Mouse (Mus musculus) heart, embryonic 11.5 days (tissue): Measurements from ENCODE around the gene Nrxn3. TPM values are rescaled to one million over a fixed set of nuclear protein-coding genes. Genes with fewer than 3 reads are reported as not detected.
A peak's percentile ranks its signal among the peaks of the same experiment; 100 is the strongest.

Experiments used
- ATAC-seq: fragments of 200-750 bp; cut with Nextera tagmentation; replicated peaks from 2 replicates; pipeline ENCODE4 v1.8.0; 2017; ENCODE audit warnings: moderate library complexity; ENCODE audit not compliant: insufficient number of reproducible peaks, low FRiP score, low TSS enrichment
- H3K27ac ChIP-seq: fragments of 300-500 bp; sonication (generic); 2 replicates; pipeline ENCODE4 v1.5.1; 2014; ENCODE audit warnings: mild to moderate bottlenecking, low read depth, low read length
- H3K27me3 ChIP-seq: fragments of 300-500 bp; sonication (generic); 2 replicates; pipeline ENCODE4 v1.6.1; 2014; ENCODE audit warnings: mild to moderate bottlenecking, low read length, mixed read lengths; ENCODE audit not compliant: control insufficient read depth, insufficient read depth
- H3K36me3 ChIP-seq: fragments of 300-500 bp; sonication (generic); 2 replicates; pipeline ENCODE4 v1.6.1; 2014; ENCODE audit warnings: mild to moderate bottlenecking, low read length, moderate library complexity, mixed read lengths; ENCODE audit not compliant: control insufficient read depth, insufficient read depth
- H3K4me1 ChIP-seq: fragments of 300-500 bp; sonication (generic); 2 replicates; pipeline ENCODE4 v1.6.1; 2014; ENCODE audit warnings: low read length; ENCODE audit not compliant: control insufficient read depth, insufficient read depth
- H3K4me2 ChIP-seq: fragments of 300-500 bp; sonication (generic); 2 replicates; pipeline ENCODE4 v1.6.1; 2014; ENCODE audit warnings: mild to moderate bottlenecking, moderate library complexity
- H3K4me3 ChIP-seq: fragments of 300-500 bp; sonication (generic); 2 replicates; pipeline ENCODE4 v1.5.1; 2014; ENCODE audit warnings: low read depth, low read length
- H3K9ac ChIP-seq: fragments of 300-500 bp; sonication (generic); 2 replicates; pipeline ENCODE4 v1.6.1; 2014; ENCODE audit warnings: mild to moderate bottlenecking, low read depth, low read length, moderate library complexity
- H3K9me3 ChIP-seq: fragments of 300-500 bp; sonication (generic); replicated peaks from 2 replicates; pipeline ENCODE4 v1.6.1; 2016; ENCODE audit warnings: low read length; ENCODE audit not compliant: control insufficient read depth
- WGBS: fragments of 180-500 bp; shearing (Covaris S2); extraction: QIAGEN DNeasy Blood & Tissue Kit; methylation state at CpG from one replicate; pipeline ENCODE4 v1.1.7; 2014; ENCODE audit not compliant: insufficient replicate concordance; 5-methylcytosine and 5-hydroxymethylcytosine counted together
- polyA plus RNA-seq: library from polyadenylated mRNA; unstranded; fragments of >200 nt; fragmentation: Nextera tagmentation; extraction: Ambion mirVana; gene quantifications from 2 replicates; pipeline ENCODE4 v1.2.1, GENCODE M21; 2014

Gene Nrxn3
- polyA plus RNA-seq, 1 experiment from 2014 or later, result 4.5 TPM

DNA sequence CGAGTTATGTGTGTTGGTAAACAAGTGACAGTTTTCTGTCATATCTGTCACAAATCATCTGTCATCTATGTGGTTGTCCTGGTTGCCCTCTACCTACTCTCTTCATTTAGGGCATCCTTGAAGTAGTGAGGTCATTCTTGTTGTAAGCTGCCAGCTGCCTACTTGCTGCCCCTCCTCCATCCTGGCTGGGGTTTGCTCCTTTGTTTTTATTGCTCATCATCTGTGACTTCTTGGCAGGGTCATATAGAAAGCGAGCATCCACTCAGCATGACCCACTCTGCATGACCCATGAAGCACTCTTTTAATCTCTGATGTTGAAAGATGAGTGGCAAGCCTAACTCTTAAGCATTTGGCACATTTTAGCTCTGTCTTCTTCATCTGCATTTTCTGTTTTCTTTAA lies 194.1 kb downstream of the Nrxn3 start:
- ATAC-seq, result no peak

GRCm38 (mm10) chr12:88924896-88925295 lies 202.2 kb downstream of the Nrxn3 start:
- no peak overlapping the region for H3K27ac ChIP-seq
- H3K9me3 ChIP-seq, result no peaks in the 10 kb centered on the region
- H3K4me3 ChIP-seq, result no peak overlapping the region
- H3K27me3 ChIP-seq, result no peaks in the 10 kb centered on the region
- H3K4me1 ChIP-seq, result no peaks in the 10 kb centered on the region
- H3K36me3 ChIP-seq, result no peaks in the 10 kb centered on the region
- ATAC-seq, result no peak
- no peak overlapping the region for H3K4me2 ChIP-seq
- no peak overlapping the region for H3K9ac ChIP-seq
- 59% methylated on average over 3 of the region's 3 CpGs for WGBS

More for the DNA sequence above, 194.1 kb downstream of the Nrxn3 start:
- Histone ChIP-seq H3K9me3 (no peaks in the 10 kb centered on the region), H3K27me3 (no peaks in the 10 kb centered on the region), H3K36me3 (no peaks in the 10 kb centered on the region), H3K4me1 (no peaks in the 10 kb centered on the region), H3K9ac (no peak overlapping the region), H3K4me3 (no peak overlapping the region), H3K27ac (no peak overlapping the region), H3K4me2 (no peak overlapping the region)
- 64% methylated on average over 2 of the region's 2 CpGs for WGBS

DNA sequence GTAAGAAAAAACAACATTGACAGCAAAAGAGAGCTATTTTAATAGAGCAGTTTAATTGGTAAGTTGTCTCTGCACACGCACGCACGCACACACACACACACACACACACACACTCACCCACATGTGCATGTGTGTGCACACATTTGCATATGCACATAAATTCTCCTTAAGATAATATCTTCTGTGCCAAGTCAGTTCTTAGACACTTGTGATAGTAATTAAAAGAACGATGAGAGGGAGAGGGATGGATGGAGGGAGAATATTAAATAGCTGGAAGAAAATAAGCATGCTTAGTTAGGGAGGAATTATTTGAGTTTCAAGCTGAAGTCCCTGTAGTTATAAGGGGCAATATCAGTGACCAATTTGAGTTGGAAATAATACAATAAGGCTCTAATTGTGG lies 203.6 kb downstream of the Nrxn3 start:
- WGBS, result 91% methylated on average over 4 of the region's 4 CpGs

DNA sequence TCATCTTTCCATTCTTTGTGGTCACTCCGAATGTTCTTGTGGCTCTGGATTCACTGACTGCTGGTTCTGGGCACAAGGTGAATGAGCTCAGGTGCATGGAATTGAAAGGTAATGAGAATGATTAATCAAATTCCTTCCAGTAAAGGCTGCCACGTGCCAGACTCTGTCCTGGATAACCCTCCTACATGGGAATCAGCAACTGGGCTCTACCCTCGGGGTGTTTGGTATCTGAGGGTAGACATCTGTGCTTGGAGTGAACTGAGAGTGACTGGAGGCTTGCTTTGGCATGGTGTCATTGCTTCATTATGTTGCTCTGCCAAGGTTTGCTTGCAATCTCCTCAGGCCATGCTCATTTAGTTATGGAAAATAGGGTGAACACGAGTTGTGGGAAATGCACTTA lies 209.0 kb downstream of the Nrxn3 start:
- H3K9ac ChIP-seq, result no peak overlapping the region
- no peaks in the 10 kb centered on the region for H3K27me3 ChIP-seq
- H3K4me2 ChIP-seq, result no peak overlapping the region
- 64% methylated on average over 4 of the region's 4 CpGs for WGBS
- no peaks in the 10 kb centered on the region for H3K4me1 ChIP-seq
- H3K4me3 ChIP-seq, result no peak overlapping the region
- no peak overlapping the region for H3K27ac ChIP-seq
- H3K36me3 ChIP-seq, result no peaks in the 10 kb centered on the region
- no peaks in the 10 kb centered on the region for H3K9me3 ChIP-seq
- ATAC-seq, result no peak

More for the DNA sequence above, 203.6 kb downstream of the Nrxn3 start:
- no peaks in the 10 kb centered on the region for H3K9me3 ChIP-seq
- H3K9ac ChIP-seq, result no peak overlapping the region
- no peaks in the 10 kb centered on the region for H3K27me3 ChIP-seq
- no peaks in the 10 kb centered on the region for H3K4me1 ChIP-seq
- no peak for ATAC-seq
- H3K36me3 ChIP-seq, result no peaks in the 10 kb centered on the region
- H3K4me2 ChIP-seq, result no peak overlapping the region
- no peak overlapping the region for H3K27ac ChIP-seq
- no peak overlapping the region for H3K4me3 ChIP-seq

GRCm38 (mm10) chr12:88939679-88940078 lies 217.0 kb downstream of the Nrxn3 start:
- Histone ChIP-seq H3K4me1 (no peaks in the 10 kb centered on the region), H3K36me3 (no peaks in the 10 kb centered on the region), H3K9me3 (no peaks in the 10 kb centered on the region), H3K27ac (no peak overlapping the region), H3K9ac (no peak overlapping the region), H3K4me2 (no peak overlapping the region), H3K4me3 (no peak overlapping the region), H3K27me3 (no peaks in the 10 kb centered on the region)
- 69% methylated on average over 2 of the region's 2 CpGs for WGBS
- no peak for ATAC-seq

DNA sequence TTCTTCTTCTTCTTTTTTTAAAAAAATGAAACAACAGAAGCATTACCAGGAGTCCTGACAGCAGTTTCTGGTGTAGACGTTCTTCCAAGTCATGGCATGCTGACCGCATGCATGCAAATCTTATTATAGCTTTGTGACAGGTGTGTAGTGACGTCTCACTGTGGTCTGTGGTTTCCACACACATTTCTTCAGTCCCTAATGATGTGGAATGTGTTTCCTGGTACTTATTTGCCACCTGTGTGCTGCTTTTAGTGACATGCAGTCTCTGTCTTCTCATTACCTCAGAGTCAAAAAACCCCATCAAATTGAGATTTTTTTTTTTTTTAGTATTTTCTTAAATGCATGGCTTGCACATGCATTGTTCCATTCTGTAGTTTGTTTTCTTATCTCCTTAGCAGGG lies 222.3 kb downstream of the Nrxn3 start:
- no peaks in the 10 kb centered on the region for H3K4me1 ChIP-seq

DNA sequence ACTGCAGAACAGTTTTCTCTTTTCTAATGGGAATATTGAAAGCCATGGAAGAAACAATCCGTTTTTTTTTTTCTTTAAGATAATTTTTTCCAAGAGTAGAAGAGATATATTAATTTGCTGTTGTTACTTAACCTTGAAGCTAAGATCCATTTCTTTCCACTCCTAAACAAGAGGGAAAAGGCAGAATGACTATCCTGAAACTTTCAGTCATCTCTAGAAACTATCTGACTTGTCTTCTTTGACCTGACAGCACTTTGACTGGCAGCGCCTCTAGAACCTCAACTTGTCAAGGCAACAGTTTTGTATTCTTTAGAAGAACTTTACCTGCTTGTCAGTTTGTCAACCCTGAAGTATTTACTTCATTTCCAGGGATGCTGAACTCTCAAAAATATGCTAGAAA lies 227.2 kb downstream of the Nrxn3 start:
- Histone ChIP-seq H3K4me3 (no peak overlapping the region), H3K9ac (no peak overlapping the region), H3K27ac (no peak overlapping the region), H3K4me2 (no peak overlapping the region), H3K9me3 (no peaks in the 10 kb centered on the region), H3K36me3 (no peaks in the 10 kb centered on the region), H3K27me3 (no peaks in the 10 kb centered on the region), H3K4me1 (no peaks in the 10 kb centered on the region; the same call in 1 of the 2 replicates)
- no peak for ATAC-seq
- 70% methylated on average over 2 of the region's 2 CpGs for WGBS

More for the DNA sequence above, 222.3 kb downstream of the Nrxn3 start:
- Histone ChIP-seq H3K4me3 (no peak overlapping the region), H3K36me3 (no peaks in the 10 kb centered on the region), H3K27ac (no peak overlapping the region), H3K9ac (no peak overlapping the region), H3K9me3 (no peaks in the 10 kb centered on the region), H3K27me3 (no peaks in the 10 kb centered on the region), H3K4me2 (no peak overlapping the region)
- 69% methylated on average over 3 of the region's 3 CpGs for whole genome bisulfite sequencing
- no peak for ATAC-seq

GRCm38 (mm10) chr12:88952937-88953600 lies 230.4 kb downstream of the Nrxn3 start:
- Histone ChIP-seq H3K27ac (no peak overlapping the region), H3K4me3 (no peak overlapping the region), H3K9ac (no peak overlapping the region), H3K36me3 (no peaks in the 10 kb centered on the region), H3K9me3 (no peaks in the 10 kb centered on the region), H3K27me3 (no peaks in the 10 kb centered on the region), H3K4me1 (no peaks in the 10 kb centered on the region; the same call in 1 of the 2 replicates), H3K4me2 (peak overlapping the region; percentile 38)
- WGBS, result 50% methylated on average over 7 of the region's 7 CpGs
- no peak for ATAC-seq

DNA sequence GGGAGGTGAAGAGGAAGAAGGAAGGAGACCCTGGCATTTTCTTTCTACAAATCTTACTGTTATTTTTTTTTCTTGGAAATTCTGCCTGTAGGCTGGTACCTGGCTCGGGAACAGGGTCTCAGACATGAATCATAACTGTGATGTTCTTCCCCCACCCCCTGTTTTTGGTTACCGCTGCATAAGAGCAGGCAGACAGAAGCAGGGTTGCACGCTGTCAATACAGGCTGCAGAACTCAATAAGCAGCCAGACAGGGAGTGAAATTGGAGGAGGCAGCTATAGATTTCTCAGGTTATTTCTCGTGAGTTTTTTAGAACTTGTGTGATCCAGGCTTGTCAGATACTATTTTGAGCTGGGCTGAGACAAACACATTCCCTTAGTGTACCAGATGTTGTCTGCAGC lies 231.1 kb downstream of the Nrxn3 start:
- Histone ChIP-seq H3K4me3 (no peak overlapping the region), H3K36me3 (no peaks in the 10 kb centered on the region), H3K27ac (no peak overlapping the region), H3K27me3 (no peaks in the 10 kb centered on the region), H3K9me3 (no peaks in the 10 kb centered on the region), H3K9ac (no peak overlapping the region), H3K4me2 (0 out of 2 replicates have a peak overlapping the region, but pooled peaks have one; percentile 38), H3K4me1 (no peaks in the 10 kb centered on the region; the same call in 1 of the 2 replicates)
- 55% methylated on average over 4 of the region's 4 CpGs for WGBS
- no peak for ATAC-seq
